Mouse (Mus musculus) MEL (cell line): ENCODE data around the gene Nepn.

ENCODE experiments used
- EP300 ChIP-seq, 2 experiments: IDR thresholded peaks; 2 replicates each; pipeline ENCODE4 v1.6.1; 2011; ENCODE audit warnings: improper control_type of control experiment in 2 of 2, low read length in 2 of 2, low read depth in 1 of 2, mild to moderate bottlenecking in 1 of 2
- GATA1 ChIP-seq: IDR thresholded peaks from 2 replicates; pipeline ENCODE4 v1.6.1; 2011; ENCODE audit warnings: low read depth, low read length, improper control_type of control experiment
- MEF2A ChIP-seq: IDR thresholded peaks from 2 replicates; pipeline ENCODE4 v1.6.1; 2014; ENCODE audit warnings: low read depth, mild to moderate bottlenecking, inconsistent platforms, low read length, improper control_type of control experiment; ENCODE audit not compliant: poor library complexity, insufficient replicate concordance, severe bottlenecking; ENCODE audit errors: extremely low read depth

GRCm38 (mm10) chr10:52426314-52426980 lies 37.7 kb downstream of the Nepn start:
- no peak for TF ChIP-seq MEF2A
- TF ChIP-seq GATA1: no peak
- TF ChIP-seq EP300 (IDR thresholded peaks at IDR 0.05; ENCODE audit: low read depth in 1 of 2, low read length in 2 of 2): no peak
